Mouse (Mus musculus) frontal cortex, adult (tissue): ENCODE measurements at regions not wholly inside any gene's neighbourhood (a gene's known extent, or its start where the extent isn't known, plus 50 kb on each side); places are given as distances from the start of the nearest gene placed in this dataset.
"Not testable (repeated sequence)": the region's sequence is repeated elsewhere in the genome, so short reads cannot be mapped to it uniquely, and the experiment has no call there.

Experiments
- ATAC-seq: cut with Nextera tagmentation; 2 replicates; pipeline ENCODE4 v1.9.2; 2017; ENCODE audit warnings: mild to moderate bottlenecking, moderate library complexity, mixed read lengths; ENCODE audit not compliant: low TSS enrichment

DNA sequence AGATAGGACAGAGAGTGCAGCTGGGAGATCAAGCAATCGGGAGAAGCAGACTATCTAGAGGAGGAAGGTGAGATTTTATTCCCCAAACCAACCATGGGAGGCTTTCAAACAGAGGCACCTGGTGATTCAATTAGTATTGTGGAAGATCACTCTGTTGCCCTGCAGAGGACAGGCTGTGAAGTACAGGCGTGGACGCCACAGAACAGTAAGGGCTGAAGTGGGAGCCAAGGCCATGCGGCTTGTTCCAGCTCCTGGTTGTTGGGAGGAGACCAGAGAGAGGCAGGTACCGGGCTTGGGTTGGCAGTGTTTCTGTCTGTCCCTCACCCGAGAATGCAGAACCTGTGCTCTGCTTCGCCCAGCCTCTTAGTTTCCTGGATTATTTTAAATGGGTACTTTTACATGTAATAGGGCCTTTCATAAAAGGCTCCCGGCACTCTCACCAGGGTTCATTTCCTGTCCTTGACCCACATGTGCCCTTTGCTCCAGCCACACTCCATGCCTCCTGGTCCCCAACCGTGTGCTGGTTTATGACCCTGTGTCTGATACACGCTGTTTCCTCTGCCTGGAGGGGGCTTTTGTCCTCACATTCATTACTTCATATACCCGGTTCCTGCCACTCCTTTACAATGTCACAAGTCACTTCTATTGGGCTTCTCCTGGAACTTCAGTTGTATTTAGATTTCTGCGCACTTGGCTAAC, 58.3 kb downstream of the Vcpkmt start:
- no peak for ATAC-seq

DNA sequence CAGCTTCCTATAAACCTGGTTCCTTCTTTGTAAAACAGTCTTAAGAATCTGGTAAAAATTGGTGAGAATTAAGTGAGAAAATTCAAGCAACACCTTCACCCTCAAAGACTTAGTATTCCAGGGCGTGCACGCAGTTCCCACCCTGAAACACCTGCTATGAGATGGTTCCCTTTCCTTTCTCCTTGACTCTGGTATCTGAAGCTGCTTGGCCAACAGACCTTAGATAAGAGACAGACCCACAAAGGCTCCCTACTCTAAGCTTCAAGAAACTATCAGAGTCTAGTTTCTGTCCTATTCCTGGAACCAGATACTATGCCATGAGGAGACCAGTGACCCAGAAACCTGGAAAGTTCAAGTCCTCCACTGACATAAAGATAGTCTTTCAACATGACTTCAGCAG, 63.0 kb downstream of the Vcpkmt start:
- ATAC-seq: no peak

DNA sequence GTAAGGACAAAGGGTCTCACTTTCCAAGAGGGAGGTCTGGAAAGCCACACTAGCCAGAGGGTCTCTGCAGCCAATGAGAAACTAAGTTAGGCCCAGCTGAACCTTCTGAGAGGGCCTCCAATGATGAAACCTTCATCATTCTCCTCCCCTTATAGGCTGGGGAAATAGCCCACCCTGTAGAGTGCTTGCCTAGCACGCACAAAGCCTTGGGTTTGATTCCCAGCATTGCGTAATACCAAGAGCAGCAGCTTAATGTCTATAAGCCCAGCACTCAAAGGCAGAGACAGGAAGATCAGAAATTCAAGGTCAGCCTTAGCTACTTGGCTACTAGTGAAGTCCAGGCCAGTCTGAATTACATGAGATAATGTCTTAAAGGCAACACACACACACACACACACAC, 63.8 kb downstream of the Vcpkmt start:
- no peak for ATAC-seq

DNA sequence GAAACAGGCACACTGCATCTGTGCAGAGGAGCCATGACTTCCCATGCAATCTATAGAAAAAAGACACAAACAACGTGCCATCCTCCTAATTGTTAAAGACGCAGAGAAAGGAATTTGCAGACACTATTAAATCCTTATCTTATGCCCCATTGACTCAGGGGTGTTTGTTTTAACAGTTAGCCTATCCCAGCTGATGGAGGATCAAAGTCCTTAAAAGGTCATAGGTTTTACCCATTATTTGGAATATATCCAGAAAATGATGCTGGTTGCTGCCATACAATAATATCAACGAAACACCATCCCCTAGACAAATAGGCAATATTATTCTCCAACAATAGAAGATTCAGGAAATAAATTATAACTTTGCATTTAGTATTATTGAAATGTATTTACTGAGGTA, 65.2 kb downstream of the Vcpkmt start:
- ATAC-seq: no peak

DNA sequence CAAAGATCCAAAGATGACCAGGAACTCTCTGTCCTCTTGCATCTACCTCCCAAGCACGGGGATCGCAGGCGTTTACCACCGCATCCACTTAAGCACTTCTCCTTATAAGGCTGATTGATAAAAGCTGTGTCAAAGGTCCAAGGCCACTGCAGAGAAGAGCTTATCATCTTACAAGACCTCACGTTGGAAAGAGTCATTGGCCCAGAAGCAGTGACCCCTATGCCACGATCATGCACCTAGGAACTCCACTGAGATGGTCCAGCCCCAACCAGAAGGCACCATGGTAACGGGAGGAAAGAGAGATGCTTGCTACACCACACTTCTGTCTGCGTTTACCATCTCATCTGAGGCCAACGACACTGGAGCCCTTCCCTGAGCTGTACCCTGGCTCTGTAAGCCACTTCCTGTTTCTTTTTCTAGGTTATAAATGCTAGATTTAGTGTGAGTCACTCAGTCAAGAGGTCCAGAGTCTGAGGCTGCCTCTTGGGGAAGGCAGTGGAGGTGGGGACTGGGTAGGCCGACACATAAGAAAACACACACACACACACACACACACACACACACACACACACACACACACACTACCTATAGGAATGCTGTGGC, 66.4 kb downstream of the Vcpkmt start:
- no peak for ATAC-seq

DNA sequence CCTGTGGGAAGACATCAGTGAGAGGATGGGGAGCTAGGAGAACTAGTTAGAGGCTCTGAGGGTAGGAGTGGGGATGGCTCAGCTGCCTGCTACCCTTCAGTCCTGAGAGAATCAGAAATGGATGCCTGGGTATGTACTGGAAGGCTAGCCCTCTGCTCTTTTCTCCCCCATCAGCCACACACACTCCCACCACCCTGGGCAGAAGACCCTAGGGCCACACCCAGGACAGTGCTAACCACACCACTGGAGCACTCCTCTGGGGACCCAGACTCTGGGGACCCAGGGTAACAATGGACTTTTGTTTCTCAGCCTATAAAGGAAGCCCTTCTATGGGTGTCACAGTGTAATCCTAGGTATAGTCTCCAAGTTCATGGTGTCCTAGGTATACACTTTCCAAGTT, 67.0 kb downstream of the Vcpkmt start:
- no peak for ATAC-seq

DNA sequence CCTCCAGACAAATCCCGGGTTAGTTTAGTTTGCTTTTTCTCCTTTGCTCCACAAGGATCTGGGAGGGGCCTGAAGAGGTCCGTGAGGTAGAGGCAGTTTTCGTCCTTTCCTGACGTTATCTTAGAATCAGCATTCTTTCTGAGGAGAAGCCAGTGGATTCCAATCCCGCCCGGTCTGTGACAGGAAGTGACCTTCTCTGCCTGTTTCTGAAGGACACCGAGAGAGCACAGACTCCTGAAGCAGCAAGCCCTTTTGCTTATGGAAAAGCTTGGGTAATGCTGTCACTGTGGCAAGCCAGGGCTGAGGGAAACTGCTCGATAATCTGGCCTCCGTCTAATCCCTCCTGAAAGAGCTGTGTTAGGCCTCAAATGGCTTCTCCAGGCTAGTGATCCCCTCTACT, 67.7 kb downstream of the Vcpkmt start:
- no peak for ATAC-seq

DNA sequence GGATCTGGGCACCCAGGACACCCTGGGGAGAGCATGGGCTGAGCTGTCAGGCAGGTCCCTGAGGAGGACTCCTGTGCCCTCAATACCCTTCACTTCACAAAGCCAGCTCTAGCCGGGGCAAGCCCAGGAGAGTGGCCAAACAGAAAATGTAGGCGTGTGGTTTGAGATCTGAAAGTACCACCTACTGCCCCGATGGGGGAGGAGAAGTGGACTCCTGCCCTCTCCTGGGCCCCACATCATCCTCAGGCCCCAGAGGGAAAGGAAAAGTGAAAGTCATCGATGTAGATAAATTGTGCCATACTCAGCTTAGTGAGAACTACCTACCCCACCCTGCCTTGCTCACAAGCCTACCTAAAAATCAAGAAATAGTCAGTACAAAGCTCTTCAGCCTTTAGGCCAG, 69.7 kb downstream of the Vcpkmt start:
- ATAC-seq: no peak

DNA sequence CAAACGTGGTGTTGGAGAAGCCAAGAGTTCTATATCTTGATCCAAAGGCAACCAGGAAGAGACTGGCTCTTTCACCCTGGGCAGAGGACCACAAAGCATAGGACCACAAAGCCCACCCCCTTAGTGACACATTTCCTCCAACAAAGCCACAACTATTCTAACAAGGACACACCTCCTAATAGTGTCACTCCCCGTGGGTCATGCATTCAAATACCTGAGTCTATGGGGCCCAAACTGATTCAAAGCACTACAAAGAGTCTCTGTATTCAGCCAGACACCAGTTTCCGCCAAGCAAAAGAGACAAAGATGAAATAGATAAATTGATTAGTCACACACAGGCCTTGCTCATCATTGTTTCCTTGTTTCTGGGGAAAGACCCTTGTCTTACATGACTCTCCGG, 72.1 kb downstream of the Vcpkmt start:
- ATAC-seq: no peak

DNA sequence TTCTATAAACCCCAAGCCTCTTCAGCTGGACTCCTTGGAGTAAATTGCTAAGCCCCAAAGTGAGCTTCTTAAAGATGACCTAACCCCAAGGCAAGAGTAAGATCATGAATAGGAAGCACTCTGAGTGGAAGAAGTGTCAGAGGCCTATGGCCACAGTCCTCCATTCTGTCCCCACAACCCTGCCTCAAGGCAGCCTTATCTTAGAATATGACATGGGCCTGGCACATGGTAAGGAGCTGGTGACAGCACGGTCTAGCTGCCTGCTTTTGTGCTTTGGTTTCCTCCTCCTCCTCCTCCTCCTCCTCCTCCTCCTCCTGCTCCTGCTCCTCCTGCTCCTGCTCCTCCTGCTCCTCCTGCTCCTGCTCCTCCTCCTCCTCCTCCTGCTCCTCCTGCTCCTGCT, 73.6 kb downstream of the Vcpkmt start:
- ATAC-seq: not testable (repeated sequence)

DNA sequence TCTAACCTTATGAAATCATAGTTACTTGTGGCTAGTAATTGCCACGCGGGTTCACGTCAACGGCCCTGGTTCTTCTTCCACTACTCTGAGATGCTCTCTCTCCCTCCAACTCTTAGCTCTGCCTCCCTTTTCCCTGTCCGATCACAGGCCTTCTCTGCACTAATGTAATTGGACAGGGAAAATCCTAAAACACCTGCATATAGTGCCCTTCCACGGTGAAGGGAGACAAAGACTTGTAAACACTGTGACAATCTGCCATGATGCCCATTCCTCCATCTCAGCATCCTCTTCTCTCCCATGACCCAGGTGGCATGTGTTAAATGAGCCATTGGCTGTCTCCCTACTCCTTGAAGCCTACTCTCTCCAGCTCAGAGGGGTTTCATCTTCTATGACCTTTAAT, 74.9 kb downstream of the Vcpkmt start:
- ATAC-seq: no peak

DNA sequence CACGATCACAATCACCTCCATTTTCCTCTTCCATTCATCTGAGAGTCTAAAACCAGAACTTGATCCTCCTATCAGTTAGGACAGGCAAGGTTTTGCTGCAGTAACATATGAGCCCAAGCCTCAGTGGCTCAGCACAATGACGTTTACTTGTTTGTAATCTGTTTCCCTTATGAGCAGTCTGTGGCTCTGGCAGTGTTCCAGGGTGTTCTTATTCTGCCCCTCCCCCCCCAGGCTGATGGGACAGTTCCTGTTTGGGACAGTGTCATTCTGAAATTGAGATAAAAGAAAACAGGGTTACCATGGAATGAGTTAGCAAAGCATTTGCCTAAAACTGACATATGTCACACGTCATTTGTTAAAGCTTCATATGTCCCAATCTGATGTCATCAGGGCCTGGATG, 75.5 kb downstream of the Vcpkmt start:
- no peak for ATAC-seq

DNA sequence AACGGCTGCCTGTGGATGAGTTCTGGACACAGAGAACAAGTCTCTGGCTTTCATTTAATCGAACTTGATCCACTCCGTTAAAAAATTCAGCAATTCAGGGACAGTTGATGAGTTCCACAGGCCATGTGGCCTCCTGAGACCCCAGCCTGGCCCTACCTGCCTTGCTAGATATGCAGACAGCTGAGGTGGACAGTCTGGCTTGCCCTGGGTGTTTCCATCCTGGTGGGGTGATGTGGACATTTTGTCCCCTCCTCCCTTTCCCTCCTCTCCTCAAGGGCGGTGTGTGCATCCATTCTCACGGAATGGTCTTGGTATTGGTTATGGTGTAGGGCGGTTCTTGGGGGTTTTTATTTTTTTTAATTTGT, 80.1 kb downstream of the Vcpkmt start:
- ATAC-seq: 0 out of 2 replicates have a peak, but pooled peaks have one; percentile 5

DNA sequence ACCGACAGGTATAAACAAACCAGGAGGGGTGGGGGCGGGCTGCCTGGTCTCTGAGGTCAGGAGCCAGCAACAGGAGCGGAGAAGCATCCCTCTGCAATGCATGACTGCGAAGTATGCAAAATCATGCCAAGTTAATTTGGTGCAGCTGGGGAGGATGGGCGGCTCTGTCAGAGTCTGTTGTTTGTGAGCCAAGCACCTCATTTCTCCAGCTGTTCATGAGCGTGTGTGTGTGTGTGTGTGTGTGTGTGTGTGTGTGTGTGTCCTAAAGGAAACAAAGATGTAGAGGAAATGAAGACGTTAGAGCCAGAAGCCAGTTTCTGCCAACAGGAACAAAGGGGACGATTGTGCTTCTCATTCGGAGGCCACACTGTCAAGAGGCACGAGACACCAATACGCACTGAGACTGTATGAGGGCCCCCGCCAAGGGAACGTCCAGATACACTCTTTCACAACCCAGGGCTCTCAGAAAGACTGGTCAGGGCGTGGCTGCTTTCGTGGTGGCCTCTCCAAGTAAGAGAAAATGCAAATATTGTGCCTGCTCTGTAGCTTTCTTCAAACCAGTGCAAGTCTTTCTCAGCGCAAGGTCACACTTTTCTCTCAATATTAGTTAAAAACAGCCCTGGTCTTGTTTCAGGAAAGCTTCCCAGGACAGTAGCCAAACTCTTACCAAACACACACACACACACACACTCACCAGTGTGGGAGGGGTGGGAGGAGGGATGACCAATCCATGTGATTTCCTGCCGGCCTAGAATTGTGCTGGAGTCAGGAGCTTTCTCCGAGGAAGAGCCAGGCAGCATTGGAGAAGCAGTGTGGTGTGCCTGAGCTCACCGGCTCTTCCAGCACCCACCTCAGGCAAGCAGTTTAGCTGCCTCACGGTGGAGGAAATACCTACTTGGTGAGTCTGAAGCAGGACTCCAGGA, 80.8 kb downstream of the Vcpkmt start:
- peak; percentile 85 for ATAC-seq

DNA sequence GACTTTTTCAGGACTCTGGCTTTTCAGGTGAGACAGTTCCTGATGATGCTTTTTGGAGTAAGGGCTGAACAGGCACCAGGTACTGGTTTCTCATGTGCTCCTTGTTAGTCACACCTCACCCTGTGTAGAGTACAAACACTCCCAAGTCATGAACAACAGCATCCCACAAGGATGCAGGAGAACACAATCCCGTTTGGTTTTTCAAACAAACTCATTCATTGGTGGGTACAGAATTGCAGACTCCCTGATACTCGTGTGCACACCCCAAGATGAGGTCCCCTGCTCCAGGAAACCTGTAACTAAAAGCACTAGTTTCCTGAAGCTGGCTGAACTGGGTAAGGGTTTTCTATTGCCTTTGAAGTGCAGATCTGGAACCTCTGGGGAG, 81.5 kb downstream of the Vcpkmt start:
- no peak for ATAC-seq

DNA sequence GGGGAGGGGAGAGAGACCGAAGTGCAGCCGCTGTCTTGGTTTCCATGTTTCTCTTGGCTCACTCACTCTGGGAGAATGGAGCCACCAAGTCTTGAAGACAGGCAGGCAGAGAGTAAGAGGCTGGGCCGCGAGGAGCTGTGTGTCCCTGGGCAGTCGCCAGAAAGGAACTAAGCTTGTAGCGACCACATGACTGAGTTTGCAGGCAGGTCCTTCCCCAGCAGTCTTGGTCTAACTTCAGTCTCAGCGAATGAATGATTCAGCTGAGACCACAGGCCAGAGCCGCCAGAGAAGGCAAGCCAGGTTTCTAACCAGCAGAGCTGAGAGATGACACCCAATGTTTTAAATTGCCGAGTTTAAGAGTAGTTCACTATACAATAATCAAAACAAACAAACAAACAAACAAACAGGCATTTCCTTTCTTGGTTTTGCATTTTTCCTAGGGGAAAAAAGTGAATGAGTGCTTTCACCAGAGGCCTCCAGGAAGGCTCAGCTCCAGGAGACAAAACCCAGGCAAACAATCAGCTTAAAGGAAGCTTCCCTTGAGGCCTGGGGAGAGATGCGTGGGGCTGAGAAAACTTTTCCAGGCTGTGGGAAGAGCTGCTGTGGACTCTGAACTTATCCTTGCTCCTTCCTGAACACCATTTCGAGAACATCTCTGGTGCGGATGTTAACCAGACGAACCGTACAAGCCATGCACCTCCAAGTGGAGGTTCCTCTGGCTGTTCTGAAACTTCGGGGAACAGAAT, 82.1 kb downstream of the Vcpkmt start:
- ATAC-seq: no peak

DNA sequence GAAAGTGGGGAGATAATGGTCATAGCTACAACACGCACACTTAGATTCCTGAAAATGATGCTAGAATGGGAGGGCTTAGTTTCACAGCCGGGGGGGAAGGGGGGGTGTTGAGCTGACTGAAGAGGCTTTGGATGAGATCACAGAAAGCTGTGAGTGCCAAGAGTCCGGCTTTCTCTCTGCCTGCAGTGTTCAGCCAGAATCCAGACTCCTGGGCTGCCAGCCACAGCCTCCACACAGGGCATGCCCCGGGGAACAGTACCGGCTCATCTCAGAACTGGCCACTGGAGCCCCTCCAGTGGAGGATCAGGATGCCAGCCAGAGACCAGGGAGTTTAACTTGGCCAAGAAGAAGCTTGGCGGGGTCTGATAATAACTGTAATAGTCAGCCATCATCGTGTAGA, 85.7 kb downstream of the Vcpkmt start:
- ATAC-seq: peak; percentile 74

DNA sequence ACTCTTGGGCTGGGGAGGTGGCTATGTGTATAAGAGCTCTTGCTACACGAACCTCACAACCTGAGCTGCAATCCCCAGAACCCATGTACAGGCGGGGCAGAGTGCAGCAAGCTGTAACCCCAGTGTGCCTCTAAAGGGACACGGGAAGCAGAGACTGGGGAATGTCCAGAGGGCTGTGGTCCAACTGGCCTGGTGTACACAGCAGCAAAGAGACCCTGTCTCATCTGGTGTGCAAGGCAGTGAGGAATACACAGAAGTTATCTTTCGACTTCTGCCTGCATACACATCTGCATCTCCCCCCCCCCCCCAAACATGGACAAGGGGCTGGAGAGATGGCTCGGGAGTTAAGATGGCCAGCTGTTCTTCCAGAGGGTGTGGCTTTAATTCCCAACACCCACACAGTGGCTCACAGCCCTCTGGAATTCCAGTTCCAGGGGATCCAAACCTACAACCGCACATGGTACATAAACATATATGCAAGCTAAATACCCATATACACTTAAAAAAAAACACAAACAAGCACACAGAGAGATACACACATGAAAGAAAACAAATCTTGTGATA, 86.4 kb downstream of the Vcpkmt start:
- no peak for ATAC-seq

DNA sequence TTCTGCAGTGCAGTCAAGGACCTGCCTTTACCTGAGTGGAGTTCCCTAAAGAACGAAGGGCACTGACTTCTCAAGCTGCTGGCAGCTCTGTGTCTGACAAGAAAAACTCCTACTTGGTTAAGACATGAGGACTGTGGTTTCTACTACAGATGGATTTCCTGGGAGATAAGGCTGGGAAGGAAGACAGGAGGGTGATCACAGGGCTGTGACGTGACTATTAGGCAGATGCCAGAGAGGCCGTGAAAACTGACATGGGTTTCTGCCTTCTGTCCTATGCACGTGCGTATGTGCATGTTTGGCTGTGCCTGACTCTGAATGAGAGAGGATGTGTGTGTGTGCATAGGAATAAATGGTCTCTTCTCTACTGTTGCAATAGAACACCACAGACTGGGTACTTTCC, 87.1 kb downstream of the Vcpkmt start:
- ATAC-seq: no peak

DNA sequence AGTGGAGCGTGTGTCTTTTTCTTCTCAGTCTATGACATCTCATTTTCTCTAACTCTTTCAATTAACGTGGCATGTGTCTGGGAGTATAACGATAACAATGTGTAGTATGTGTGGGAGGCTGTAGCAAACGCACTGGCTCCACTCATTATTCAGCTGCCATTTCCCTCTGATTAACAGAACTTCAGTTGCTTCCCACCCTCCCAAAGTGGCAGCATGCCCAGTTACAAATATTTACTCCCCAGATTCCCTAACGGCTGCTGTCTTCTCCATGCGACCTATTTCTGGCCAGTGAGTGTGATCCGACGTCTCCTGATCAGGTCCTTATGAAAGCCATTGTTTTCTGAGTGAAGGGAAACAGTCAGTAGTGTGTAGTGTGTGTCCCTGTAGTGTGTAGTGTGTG, 88.2 kb downstream of the Vcpkmt start:
- 0 out of 2 replicates have a peak, but pooled peaks have one; percentile 16 for ATAC-seq

DNA sequence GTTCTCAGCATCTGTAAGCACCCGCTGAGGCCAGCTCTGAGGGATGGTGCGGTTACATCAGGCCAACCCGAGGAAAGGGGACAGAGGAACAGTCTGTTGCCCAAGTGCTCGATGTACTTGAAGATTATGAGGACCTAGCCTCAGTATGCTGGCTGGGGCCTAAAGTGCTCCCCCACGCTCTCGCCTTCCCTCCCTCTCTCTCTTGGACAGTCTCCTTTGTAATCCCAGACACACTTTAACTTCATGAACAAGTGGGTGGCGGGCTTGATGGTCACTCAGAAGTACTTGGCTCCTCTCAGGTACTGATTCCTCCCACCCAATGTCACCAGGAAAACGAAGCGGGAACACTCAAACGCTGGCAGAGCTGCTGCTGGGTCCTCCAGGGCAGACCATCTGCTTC, 93.1 kb downstream of the Vcpkmt start:
- ATAC-seq: no peak

DNA sequence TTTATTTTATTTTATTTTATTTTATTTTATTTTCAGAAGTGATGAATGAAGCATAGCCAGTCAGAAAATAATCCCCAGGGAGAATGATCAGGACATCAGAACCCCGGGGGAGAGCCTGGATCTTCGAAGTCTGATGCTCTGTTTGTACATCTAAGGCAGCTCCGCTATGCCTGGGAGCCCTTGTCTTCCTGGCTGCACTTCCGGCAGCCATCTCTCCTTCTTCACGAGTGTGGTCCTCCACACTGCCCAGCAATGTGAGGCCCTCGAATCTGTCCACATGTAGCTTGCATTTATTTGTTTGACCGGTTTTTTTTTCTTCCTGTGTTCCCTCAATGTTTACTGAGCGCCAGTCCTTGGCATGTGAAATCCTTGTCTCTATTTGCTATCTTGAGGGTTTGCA, 95.9 kb downstream of the Vcpkmt start:
- ATAC-seq: no peak
